16 mouse cellular contexts compared by ENCODE assay signal in genomic region chr6:71261060-71261459, GRCm38 (mm10).
"Had no signal": no experiment of that assay in that cellular context is flagged by ENCODE, and none has a peak within 500 bp of the region (broad histone marks: within the 10 kb centered on the region; RNA-seq: fewer than 3 reads in every experiment).

No protein-coding gene starts in this region.

- H3K4me3 ChIP-seq: left cerebral cortex, adult 2 months; limb, embryonic 10.5 days; liver, embryonic 15.5 days; lung, embryonic 15.5 days; megakaryocyte, embryonic 14.5 days; midbrain, embryonic 15.5 days; neural tube, embryonic 13.5 days had no signal

- DNase-seq: kidney, postnatal 25 days; lung, postnatal 14 days; retina, postnatal 1 day; right cerebral cortex, postnatal 4 days; spleen, adult 18-20 months; thymus, adult 18-20 months; thymus, postnatal 14 days had no signal

- H3K9me3 ChIP-seq: limb, embryonic 10.5 days; liver, embryonic 15.5 days; lung, embryonic 15.5 days; midbrain, embryonic 15.5 days; neural tube, embryonic 13.5 days had no signal

- H3K4me2 ChIP-seq: lung, embryonic 15.5 days; midbrain, embryonic 11.5 days; midbrain, embryonic 15.5 days; neural tube, embryonic 13.5 days had no signal

- H3K27ac ChIP-seq: left cerebral cortex, adult 2 months; limb, embryonic 10.5 days; liver, embryonic 15.5 days; lung, embryonic 15.5 days; macrophage; midbrain, embryonic 15.5 days; neural tube, embryonic 13.5 days had no signal

- ATAC-seq: midbrain, embryonic 15.5 days had no signal

- H3K36me3 ChIP-seq: limb, embryonic 10.5 days; liver, embryonic 15.5 days; lung, embryonic 15.5 days; midbrain, embryonic 15.5 days; neural tube, embryonic 13.5 days had no signal

- H3K4me1 ChIP-seq: lung, embryonic 15.5 days; midbrain, embryonic 15.5 days; neural tube, embryonic 13.5 days had no signal

- H3K9ac ChIP-seq: liver, embryonic 15.5 days; lung, embryonic 15.5 days; midbrain, embryonic 15.5 days; neural tube, embryonic 13.5 days had no signal

- H3K27me3 ChIP-seq: liver, embryonic 15.5 days; lung, embryonic 15.5 days; midbrain, embryonic 15.5 days; neural tube, embryonic 13.5 days had no signal
